Mouse (Mus musculus) layer of hippocampus, adult 9-10 months (tissue): Measurements from ENCODE around the gene Kcnb1.
"Not testable (repeated sequence)": the region's sequence is repeated elsewhere in the genome, so short reads cannot be mapped to it uniquely, and the experiment has no call there.

Experiments
- DNase-seq: peaks from one replicate; pipeline ENCODE4 v3.0.0; 2022; ENCODE audit warnings: low spot score

Kcnb1 gene

GRCm38 (mm10) chr2:167204686-167205085 is 14.7 kb upstream of the Kcnb1 start:
- not testable (repeated sequence) for DNase-seq

GRCm38 (mm10) chr2:167203505-167204166 is 13.7 kb upstream of the Kcnb1 start:
- no peak for DNase-seq

- DNase-seq, result peak; percentile 55
Observed at GRCm38 (mm10) chr2:167201463-167202291, 11.7 kb upstream of the Kcnb1 start.

GRCm38 (mm10) chr2:167198660-167199427 is 8.9 kb upstream of the Kcnb1 start:
- no peak for DNase-seq

GRCm38 (mm10) chr2:167193361-167193760 is 3.4 kb upstream of the Kcnb1 start:
- DNase-seq, result no peak

GRCm38 (mm10) chr2:167189291-167190075 is 472 bp downstream of the Kcnb1 start:
- DNase-seq, result no peak

- DNase-seq, result no peak
Observed at GRCm38 (mm10) chr2:167188315-167189207, 1.4 kb downstream of the Kcnb1 start.

- DNase-seq, result no peak
Observed at GRCm38 (mm10) chr2:167187119-167187518, 2.8 kb downstream of the Kcnb1 start.

GRCm38 (mm10) chr2:167186544-167186943 is 3.4 kb downstream of the Kcnb1 start:
- no peak for DNase-seq

GRCm38 (mm10) chr2:167186003-167186402 is 4.0 kb downstream of the Kcnb1 start:
- DNase-seq, result no peak

- DNase-seq, result no peak
Observed at GRCm38 (mm10) chr2:167185432-167185831, 4.5 kb downstream of the Kcnb1 start.

GRCm38 (mm10) chr2:167181662-167182389 is 8.1 kb downstream of the Kcnb1 start:
- DNase-seq, result no peak

GRCm38 (mm10) chr2:167181096-167181495 is 8.9 kb downstream of the Kcnb1 start:
- DNase-seq, result no peak

GRCm38 (mm10) chr2:167179301-167179700 is 10.7 kb downstream of the Kcnb1 start:
- no peak for DNase-seq

GRCm38 (mm10) chr2:167177231-167177641 is 12.7 kb downstream of the Kcnb1 start:
- no peak for DNase-seq

- no peak for DNase-seq
Observed at GRCm38 (mm10) chr2:167175284-167175683, 14.7 kb downstream of the Kcnb1 start.

GRCm38 (mm10) chr2:167173051-167173875 is 16.7 kb downstream of the Kcnb1 start:
- no peak for DNase-seq

- DNase-seq, result no peak
Observed at GRCm38 (mm10) chr2:167167515-167168212, 22.3 kb downstream of the Kcnb1 start.

- no peak for DNase-seq
Observed at GRCm38 (mm10) chr2:167163600-167163999, 26.4 kb downstream of the Kcnb1 start.
